Mouse (Mus musculus): ENCODE results near the gene Ccdc102a.

DNA sequence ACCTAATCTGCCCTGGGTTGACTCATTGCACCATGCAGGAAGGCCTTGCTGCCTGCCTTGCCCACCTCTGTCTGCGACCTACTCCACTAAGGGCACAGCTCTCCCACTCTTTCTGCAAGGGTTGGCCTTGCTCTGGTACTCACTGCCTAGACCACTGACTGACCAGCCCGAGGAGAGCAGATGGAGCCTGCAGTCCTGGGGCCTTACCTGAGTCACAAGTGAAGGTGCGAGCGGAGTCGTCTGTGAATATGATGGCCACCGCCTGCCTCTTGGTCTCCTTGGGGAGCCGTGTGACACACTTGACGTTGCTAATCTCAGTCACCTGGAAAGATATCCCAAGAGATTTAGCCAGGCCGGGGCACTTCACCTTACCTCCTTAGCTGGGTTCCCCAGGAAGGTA, 51.0 kb downstream of the Ccdc102a start:
- no peak for TF ChIP-seq TAL1 (IDR thresholded peaks at IDR 0.05; ENCODE audit: low read length)
- TF ChIP-seq GATA1 (IDR thresholded peaks at IDR 0.05; ENCODE audit: low read length) = no peak
